Mouse (Mus musculus): ENCODE results near the gene Mical3. TPM values are rescaled to one million over a fixed set of nuclear protein-coding genes. Genes with fewer than 3 reads are reported as not detected.

Gene Mical3
- total RNA-seq, 2 experiments from 2014 or later, result 46.0 to 59.0 TPM

DNA sequence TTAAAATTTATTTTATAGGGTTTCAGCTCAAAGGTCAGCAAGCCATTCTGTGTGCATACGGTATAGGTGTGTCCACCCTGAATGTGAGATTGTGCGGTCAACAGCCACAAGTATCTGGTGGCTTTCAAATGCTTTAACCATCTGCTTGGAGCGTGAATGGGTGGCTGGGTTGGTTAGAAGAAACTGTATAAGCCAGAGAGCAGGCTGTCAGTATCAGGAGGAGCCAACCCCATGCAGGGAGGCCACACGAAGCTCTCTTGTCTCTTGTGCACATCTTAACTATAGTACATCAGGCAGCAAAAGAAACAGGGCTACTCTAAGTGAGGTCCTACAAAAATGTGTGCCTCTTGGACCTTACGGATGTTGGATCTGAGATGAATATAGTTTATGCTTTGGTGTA lies 114.7 kb downstream of the Mical3 start:
- DNase-seq (ENCODE audit: low spot score), result no peak

DNA sequence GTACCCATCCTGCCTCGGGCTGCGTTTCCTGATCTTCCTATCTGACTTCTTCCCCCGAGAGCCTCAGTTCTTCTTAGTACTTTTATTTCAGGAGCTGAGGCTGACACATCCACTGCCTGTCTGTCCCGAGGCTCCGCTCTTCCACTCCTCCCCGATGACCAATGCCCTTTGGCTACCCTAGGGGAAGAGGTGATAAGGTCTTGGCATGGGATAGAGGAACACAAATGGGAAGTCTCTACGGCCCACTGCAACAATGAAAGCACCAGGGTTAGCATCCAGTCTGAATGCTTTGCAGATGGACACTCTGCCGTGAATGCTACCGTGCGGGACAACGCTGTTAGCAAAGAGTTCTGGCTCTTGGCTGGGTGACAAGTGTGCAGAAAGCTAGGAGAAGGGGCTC lies 116.5 kb downstream of the Mical3 start:
- no peak for DNase-seq (ENCODE audit: low spot score)

DNA sequence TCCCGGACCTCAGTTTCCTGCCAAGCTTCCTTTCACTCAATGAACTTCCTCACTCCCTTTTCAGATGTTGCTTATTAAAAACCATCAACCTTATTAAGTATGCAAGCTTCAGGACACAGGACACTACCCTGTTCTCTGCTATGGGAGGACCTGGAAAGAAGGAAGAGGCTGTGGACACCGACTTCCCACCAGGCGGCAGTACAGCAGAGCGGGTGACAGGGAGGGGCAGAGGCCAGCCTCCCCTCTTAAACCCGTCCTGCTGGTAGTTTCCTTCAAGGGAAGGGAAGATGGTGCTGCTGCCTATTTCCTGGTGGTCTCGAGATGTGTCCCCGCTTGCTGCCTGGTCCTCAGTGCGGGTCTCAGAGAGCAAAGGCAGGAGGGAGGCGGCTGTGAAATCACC lies 117.0 kb downstream of the Mical3 start:
- DNase-seq (ENCODE audit: low spot score), result no peak

DNA sequence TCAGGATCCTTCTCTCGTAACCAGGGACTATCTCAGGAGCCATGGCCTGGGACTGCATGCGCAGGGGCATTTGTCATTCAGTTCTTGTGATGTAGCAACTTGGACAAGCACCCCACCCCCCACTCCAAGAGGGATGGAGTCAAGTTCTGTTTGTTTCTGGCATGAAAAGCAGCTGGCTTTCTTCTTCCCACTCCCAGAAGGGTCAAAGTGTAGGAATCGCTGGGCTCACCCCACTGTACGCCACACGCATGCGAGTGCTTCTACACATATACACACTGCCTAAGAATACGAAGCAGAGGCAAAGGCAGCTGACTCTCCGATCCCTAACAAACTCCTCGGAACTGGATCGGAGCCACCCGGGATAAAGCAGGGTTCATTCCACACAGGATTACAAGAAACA lies 119.1 kb downstream of the Mical3 start:
- DNase-seq (ENCODE audit: low spot score), result no peak

DNA sequence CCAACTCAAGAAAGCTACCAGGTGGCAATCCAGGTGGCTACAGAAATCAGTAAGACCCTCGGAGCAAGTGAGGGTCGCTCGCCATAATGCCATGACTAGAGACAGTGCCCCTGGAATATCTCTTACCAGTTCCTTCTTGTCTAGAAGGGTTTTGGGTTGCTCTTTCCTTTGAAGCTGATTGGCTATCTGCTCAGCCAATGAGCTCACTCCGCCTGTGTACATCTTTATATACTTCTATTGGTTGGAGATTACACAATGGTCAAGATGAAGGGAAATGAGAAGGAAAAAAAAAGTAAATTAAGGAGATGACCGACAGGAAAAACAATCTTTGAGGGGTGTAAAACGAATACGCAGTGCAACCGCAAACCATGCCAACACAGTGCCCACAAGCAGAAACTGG lies 121.1 kb downstream of the Mical3 start:
- DNase-seq (ENCODE audit: low spot score), result no peak

DNA sequence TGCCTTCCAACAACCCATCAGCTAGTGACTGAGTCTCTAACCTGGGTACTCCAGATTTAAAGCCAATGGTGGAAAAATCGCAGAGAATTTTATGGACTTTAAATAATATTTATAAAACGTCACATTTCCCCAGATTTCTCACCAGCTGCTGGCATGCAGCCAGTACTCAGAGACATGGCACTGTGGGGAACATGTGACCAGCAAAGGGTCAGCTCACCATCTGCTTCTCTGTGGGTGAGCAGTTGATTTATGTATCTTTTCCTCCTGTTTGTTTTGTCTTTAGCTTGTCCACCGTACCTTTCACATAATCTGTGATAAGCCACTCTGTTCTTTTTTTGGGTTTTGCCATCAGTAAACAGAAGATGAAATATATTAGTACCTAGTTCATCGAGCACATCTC lies 125.8 kb downstream of the Mical3 start:
- no peak for DNase-seq (ENCODE audit: low spot score)

DNA sequence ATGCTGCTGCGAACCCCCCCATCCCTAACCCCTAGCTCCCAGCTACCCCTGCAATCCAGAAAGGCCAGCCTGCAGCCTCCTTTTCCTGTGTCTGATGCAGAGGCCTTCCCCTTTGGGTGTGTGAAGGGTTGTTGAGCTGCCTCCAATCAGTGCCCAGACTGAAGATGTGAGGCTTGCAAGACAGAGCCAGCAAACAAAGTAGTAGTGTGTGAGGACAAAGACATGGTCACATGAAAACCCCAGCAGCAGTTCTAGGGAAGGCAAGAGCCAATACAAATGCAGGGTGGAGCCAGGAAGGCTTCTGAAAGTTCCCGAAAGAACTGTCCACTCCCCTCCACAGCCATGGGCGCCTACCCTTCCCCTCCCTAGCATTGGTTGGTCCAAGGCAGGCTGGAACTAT lies 127.8 kb downstream of the Mical3 start:
- no peak for DNase-seq (ENCODE audit: low spot score)

DNA sequence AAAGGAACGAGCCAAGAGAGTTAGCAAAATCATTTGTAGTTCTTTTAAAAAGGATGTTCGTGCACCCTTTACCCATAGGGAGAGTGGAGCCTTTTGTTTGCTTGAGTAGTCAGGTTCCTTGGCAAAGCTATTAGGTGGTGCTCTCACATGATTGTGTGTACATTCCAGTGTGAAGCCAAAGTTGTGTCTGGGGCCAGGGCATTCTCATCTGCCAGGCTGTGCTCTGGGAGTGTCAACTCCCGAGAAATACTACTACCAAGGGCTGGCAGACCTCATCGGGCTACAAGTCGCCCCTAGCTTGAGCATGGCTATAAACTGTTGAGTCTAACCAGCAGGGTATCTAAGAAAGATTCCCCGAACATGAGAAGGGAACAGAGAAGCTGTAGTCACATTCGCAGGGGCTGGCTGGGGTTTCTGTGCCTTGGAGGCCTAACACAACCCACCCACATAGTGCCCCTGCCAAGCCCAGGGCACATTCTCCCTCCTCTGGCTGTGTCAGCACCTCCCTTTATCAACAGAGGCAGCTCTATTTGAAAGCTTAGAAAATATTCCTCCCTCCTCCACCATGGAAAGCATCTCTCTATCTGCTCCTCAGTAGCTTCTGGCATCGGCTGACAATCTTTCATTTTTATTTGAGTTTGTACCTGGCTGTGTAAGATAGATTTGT lies 130.8 kb downstream of the Mical3 start:
- DNase-seq (ENCODE audit: low spot score), result peak; percentile 24

DNA sequence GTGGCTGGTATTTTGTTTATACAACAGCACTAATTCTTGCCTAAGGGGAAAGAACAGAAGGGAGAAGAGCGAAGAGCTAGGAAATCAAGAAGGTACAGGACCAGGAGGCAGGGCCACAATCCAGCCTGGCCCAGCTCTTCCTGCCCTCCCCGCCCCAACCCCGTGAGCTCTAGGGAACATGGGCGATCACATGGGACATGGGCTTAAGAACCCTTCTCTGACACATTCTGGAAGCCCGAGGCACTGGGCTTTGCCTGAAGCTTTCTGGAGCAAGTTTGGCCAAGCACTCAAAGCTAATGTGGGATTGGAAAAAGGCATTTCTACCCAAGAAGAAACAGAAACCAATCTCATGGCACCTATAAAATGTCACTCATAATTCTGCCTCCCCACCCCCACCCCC lies 131.7 kb downstream of the Mical3 start:
- DNase-seq (ENCODE audit: low spot score), result peak; percentile 32

DNA sequence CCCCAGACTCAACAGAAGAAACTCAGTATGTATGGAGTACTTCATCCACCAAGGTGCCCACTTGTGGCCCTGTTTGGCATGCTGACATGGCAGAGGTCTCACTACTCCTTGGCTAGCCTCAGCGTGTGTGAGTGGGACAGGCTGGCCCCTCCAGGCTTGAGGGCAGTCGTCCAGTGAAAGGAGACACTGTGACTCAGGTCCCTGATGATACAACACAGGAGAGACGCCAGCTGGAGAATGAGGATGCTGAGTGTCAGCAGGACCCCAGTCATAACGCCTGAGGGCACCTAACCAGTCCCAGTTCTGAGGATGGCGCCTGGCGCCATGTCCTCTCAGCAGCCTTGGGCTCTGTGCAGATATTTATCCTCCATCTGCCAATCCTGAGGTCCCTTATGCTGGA lies 134.2 kb downstream of the Mical3 start:
- no peak for DNase-seq (ENCODE audit: low spot score)

DNA sequence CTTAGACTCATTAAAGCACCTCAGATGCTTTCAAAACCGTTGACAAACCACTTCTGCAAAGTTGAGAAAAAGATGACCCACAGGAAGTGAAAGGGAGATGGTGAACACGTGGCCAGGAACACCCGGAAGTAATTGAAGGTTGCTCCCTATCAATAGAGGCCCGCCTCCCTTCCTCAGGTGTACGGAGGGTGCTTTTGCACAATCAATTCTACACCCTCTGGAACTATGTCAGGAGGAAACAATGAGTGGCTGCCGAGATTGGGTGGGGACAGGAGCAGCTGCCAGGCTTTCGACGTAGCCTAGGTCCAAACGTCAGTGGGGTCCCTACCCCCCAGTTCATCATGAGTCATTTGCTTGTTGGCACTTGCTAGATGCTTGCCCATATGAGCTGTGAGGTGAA lies 135.3 kb downstream of the Mical3 start:
- no peak for DNase-seq (ENCODE audit: low spot score)

DNA sequence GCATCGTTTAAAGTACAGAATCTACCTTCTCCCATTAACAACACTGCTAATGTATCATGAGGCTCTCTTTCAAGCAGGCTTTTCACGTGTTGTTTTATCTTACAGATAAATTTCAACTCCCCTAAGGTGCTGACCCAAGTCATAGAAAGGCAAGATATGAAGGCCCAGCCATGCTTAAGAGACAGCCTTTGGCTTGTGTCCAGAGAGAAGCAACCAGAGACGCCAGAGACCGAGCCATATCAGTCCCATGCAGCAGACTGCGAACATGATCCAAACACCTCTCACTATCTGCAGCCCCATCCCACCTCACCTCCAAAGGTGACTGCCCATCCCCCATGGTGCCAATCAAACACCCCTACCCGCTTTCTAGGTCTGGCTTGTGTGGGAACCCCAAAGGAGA lies 138.9 kb downstream of the Mical3 start:
- no peak for DNase-seq (ENCODE audit: low spot score)

DNA sequence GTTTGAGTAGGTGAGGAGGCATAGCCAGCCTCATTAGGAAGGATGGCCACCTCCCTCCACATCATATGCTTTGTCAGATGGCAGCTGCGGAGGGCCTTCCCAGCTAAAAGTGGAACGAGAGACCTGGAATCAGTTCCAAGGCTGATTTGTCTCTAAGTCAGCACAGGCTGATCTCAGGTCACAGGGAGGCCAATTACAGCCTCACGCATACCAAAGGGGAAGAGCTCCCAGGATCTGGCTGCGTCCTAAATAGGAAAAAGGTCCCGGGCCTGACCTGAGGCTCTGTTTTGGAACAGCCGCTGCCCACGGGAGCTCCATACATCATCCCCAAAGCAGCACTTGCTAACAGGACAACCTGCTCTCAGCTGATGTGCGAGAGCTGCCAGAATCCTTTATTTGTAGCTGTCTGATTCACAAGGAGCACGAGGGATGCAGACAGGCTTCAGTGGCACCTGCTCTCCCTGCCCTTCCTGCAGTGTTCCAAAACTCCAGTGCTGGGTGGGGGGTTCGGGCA lies 143.2 kb downstream of the Mical3 start:
- DNase-seq (ENCODE audit: low spot score), result peak; percentile 90

DNA sequence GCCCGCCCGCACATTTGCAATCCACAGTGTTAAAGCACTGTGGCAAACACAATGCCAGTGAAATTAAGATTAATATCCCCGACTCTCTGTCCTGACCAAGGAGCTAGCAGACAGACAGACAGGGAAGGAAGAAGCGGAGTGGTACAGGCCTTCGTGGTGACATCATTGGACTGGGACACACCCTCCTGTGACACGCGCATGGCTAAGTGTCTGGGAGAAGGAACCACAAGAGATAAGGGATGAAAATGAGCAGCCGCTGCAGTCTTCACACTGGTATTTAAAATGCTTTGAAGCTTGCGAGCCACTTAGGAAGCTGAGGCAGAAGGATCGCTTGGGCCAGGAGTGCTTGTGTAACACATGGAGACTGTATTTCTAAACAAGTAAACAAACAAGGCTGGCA lies 143.6 kb downstream of the Mical3 start:
- DNase-seq (ENCODE audit: low spot score), result no peak

DNA sequence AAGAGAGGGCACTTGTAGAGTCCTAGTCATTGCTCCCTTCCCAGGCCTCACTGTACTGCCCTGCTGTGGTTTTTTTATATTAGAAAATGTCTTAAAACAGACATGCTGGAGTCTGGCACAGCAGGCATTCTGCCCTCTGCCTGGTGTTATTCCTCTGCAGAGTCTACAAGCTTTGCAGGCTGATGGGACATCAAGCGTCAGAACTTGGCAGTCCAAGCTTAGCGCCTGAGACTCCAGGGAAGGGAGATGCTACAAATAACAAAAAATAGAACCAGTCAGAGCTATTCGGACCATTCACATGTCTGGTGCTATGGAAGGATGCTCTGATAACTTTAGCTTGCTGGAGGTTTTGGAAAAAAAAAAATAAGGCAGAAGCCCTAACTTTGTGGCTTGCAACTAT lies 144.6 kb downstream of the Mical3 start:
- DNase-seq (ENCODE audit: low spot score), result no peak

DNA sequence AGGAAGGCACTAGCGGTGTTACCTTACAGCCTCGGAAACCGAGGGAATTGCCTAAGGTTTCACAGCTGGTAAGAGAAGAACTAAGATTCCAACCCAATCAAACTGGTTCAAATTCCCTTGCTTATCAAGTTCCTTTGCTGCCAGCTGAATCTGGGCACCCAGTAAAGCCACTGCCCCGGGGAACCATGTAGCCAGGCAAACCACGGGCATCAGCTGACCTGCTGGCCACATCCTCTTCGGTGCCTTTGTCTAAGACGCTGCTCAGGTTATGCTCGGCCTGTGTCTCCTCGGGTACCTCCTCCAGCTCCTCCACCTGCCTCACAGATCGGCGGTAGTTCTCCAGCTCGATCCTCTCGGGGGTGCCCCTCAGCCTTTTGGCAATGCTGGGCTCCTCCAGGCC lies 148.5 kb downstream of the Mical3 start:
- DNase-seq (ENCODE audit: low spot score), result no peak

DNA sequence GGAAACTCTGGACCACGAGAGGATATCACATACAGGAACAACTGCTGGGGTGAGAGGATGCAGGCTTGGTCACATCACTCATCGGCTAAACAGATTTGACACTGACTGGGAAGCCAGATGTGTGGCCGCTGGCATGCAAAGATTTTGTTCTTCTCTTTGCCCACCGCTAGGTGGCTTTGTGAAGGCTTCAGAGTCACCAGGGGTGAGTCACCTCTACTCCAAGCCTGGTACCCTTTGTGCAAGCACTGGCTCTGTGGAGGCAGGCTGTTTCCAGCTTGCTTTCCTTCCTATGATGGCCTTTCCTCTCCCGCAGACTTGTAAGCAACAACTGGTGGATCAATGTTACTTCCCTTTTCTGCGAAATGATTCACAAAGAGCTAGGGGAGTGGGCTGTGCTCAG lies 149.3 kb downstream of the Mical3 start:
- no peak for DNase-seq (ENCODE audit: low spot score)

DNA sequence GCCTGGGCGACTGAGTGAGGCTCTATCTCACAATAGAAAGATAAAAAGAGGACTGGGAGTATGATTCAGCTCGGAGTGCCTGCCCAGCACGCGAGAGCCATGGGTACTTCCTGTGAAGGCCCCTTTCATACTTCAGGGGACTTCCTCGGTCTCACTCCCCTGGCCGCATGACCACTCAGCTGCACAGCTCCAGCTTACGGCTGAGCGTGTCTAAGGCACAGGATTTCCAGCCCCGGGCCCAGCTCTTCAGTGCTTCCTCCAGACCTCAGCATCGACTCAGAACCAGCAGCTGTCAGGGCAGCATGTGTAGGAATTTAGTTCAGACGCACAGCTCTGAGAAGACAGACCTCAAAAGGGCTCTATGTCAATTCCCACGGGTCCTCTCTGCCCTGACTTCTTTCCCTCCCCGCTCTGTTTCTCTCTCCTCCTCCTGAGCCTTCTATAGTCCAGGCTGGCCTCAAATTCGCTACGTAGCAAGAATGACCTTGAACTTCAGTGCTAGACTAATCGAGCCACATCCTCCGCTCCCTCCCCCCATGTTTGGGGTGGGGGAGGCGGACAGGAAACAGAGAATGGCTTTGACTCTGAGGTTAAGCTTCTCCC lies 152.7 kb downstream of the Mical3 start:
- DNase-seq (ENCODE audit: low spot score), result no peak

DNA sequence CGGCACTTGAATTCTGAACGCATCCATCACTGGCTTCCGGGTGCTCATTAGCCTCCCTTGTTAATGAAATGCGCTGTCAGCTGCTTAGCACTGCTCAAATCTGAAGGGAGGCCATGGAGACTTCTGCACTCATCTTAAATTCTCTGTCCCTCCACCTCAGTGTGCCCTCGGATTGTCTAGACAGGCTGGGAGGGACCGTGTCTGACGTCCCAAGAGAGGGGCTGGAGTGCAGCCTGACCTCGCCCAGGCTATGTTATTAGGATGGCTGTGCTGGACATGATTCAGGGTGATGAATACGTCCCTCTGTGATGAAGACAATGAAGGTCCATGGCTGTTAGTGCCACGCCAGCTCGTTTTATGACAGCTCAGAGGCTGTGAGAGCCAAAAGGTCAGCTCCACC lies 153.8 kb downstream of the Mical3 start:
- DNase-seq (ENCODE audit: low spot score), result no peak

DNA sequence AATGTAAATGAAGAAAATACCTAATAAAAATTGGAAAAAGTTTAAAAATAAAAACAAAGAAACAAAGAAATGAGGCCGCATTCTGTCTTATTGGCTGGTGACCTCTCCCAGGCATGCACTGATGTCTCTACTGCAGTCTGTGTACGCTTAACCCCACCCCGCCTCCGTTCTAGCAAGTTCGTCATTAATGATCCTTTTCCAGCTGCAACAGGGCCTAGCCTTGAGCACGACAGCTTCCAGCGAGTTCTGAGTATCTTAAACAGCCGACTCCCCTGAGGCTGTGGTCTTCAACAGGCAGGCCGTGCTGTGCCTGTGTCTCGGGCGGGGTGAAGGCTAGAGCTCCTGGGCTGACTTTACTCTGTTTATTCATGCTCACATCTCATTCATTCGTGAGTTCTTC lies 154.7 kb downstream of the Mical3 start:
- no peak for DNase-seq (ENCODE audit: low spot score)

DNA sequence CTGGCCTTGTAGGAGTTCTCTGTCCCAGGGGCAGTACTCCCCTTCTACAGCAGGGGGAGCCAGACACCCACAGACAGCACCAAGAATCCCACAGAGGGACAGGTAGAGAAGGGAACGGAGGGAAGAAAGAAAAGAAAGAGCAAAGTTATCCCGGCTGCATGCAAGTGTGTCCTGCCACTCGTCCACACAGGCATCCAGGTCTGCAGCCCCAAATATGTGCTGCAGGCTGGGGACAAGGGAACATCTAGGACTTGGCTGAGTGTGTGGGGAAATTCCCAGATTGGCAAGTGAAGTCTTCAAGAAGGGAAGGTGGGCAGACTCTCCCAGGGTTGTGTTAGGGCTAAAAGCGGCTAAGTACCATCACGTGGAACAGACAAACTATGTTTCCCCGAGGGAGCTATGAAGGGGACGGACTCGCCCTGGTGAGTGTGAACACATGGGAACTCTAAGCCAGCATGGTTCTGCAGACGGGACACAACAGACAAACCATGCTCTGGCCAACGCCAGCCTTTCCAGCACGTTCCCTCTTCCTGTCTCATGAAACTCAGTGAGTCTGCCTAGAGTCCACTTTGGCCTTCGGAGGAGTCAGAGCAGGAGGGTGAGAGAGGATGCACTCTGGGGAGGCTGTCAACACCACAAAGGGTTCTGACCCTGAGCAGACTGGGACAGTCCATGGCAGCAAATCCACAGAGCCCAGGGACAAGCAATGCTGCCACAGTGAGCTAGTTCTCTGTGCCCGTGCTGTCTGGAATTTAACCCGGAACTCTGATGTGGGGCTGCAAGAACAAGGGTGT lies 158.8 kb downstream of the Mical3 start:
- DNase-seq (ENCODE audit: low spot score), result peak; percentile 85

DNA sequence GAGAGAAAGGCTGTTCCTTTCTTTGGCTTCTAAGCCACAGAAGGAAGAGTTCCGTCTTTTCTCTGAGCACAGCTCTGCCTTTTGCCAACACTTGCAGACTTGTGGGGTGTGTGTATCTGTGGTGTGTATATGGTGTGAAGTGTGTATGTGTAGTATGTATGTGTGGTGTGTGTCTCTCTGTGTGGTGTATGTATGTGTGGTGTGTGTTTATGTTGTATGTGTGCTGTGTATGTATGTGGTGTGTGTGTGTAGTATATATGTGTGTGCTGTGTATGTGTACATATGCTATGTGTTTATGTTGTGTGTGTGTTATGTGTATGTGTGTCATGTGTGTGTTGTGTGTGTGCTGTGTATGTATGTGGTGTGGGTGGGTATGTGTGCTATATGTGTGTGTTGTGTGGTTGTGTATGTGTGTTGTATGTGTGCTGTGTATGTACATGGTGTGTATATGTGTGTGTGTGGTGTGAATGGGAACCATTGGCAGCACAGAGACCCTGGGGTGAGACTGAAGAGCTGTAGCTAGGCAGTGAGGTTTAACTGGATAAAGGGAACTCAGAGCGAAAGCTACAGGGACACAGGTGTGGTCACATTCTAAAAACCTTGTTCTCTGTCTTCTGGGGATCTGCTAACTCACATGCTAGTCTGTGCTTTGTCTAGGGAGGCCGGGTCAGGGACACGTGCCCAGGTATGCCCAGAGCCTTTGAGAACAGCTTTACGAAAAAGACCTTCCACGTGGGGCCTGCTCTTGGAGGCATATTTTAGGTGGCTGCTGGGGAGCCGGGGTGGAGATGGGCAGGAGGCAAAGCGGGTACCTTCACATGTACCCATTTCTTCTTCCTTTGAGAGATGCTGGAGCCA lies 159.6 kb downstream of the Mical3 start:
- no peak for DNase-seq (ENCODE audit: low spot score)

Measured in gastrocnemius, adult 18-20 months (tissue).